Mouse (Mus musculus): Measurements from ENCODE around the gene Shc1.
A peak's percentile ranks its signal among the peaks of the same experiment; 100 is the strongest.

The Shc1 gene

DNA sequence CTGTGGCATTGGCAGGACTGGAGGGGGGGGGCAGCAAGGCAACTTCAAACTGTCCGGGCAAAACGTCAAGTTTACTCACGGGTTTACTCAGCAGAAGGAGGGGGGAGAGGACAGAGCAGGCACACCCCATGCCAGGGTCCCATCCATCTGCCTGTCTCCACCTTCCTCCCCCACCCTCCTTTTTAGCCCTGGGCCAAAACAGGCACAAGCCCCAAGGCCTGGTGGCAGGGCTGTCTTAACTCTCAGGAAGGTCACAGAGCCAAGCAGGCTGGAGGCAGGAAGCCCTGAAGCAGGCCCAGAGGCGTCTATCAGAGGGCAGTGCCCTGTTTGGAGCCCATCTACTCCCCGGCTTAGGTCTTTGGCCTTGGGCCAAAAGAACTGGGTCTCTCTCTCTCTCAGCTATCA lies 28.1 kb upstream of the Shc1 start:
- ATAC-seq (ENCODE audit: low TSS enrichment), result no peak

DNA sequence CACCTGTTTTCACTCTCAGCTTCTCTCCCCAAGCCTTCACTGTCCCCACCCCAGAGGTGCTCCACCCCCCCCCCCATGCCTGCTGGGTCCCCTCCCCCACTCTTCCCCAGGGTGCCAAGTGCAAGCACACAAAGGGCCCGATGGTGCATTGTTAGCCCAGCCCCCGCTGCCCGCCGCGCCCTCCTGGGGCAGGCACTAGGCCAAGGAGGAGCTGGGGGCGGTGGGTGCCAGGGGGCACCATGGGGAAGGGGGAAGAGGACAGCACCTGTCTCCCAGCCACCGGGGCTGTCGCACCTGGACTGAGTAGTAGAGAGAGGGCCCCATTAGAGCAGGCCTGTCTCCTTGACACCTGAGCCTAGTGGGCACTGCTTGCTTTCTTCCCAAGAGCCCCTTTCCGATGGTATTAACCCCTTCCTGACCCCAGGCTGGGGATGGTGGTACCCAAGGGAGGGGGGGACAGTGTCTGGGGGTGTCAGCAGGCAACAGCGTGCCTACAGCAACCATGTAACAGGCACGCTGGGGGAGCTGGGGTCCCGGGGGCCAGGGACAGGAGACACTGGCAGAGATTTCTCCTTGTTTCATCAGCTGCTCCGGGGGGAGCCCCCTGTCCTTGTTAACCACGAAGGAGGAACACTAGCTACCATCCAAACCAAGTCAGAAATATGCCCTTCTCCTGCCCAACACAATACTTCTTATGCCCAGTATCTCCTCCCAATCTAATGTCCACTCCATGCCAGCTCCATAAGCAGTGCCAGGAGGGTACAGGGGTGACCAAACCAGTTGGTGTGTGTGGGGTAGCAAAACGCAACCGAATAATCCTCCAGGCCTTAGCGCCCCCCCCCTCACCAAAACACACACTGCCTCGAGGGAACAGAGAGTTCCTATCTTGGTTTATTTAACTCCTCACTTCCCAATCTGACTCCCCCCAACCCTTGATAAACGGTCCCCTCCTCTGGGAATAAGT lies 27.3 kb upstream of the Shc1 start:
- ATAC-seq (ENCODE audit: low TSS enrichment), result no peak

DNA sequence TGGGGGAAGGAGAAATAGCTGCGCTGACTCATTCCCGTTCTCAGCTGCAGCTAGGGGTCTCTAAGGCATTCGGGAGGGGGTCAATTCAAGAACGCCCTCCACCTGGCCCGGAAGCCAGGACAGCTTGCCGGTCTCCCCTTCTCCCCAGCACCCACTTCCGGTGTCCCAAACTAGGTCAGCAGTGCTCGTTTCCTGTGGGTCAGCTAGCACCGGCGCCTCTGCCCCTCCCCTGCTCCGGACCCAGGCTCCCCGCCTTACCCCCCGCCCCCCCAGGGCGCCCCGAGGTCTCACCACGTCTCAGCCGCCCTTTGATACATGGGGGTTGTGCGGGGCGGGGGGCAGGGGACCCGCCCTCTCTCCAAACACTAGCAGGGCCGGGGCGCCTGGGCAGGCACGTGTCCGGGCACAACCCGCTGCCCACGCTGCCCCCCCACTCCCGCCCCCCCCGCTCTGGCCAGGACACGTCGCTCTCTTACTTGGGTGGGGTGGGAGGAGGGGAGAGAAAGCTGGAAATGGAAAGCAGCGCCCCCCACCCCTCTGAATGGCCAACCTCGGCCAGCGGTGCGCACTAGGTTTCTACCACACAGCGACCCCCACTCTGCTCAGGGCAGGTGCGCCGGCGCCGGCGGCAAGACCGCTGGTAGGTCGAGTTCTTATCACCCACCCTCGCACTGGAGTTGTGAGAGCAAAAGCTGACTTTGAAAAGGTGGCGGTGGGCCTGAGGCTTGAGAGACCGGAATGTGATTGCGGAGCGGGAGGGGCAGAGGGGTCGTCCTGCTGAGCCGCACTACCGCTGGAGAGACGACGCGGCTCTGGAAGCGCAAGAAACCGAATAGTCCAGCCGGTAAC lies 26.4 kb upstream of the Shc1 start:
- no peak for ATAC-seq (ENCODE audit: low TSS enrichment)

DNA sequence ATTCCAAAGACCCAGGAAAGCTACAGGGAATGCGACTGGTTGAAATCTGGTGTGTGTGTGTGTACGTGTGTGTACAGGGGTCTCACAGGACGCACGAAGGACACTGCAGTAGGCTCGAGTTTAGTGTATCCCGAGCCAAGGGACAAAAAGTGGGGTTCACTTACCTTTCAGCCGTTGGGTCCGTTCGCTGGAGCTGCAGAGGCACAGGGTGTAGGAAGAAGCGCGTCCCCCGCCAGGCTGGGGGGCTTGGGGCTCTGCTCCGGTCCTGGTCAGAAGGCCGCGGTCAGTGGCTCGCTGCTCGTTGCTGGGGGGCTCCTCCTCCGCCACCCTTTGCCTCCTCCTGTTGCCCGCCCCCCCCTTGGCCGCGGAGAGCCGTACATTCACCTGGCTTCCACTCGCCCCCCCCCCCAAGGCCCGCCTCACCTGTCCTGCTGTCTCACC lies 25.4 kb upstream of the Shc1 start:
- no peak for ATAC-seq (ENCODE audit: low TSS enrichment)

DNA sequence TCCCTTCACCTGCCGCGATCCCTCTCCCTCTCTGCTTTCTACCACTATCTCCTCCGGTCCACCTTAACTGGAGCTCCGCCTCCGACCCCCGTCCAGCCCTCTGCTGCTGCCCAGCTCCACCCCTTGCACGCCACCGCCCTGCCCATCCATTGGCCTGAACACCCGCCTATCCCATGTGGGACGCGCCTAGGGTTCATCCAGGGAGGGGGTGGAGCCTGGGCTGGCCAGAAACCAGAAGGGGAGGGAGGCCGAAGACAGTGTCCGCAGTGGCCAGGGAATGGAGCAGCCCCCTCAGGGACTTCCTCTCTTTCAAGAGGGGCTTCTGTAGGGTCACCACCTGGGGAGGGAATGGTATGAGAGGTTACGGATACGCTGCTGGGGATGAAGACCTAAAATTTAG lies 24.6 kb upstream of the Shc1 start:
- ATAC-seq (ENCODE audit: low TSS enrichment), result peak; percentile 83

DNA sequence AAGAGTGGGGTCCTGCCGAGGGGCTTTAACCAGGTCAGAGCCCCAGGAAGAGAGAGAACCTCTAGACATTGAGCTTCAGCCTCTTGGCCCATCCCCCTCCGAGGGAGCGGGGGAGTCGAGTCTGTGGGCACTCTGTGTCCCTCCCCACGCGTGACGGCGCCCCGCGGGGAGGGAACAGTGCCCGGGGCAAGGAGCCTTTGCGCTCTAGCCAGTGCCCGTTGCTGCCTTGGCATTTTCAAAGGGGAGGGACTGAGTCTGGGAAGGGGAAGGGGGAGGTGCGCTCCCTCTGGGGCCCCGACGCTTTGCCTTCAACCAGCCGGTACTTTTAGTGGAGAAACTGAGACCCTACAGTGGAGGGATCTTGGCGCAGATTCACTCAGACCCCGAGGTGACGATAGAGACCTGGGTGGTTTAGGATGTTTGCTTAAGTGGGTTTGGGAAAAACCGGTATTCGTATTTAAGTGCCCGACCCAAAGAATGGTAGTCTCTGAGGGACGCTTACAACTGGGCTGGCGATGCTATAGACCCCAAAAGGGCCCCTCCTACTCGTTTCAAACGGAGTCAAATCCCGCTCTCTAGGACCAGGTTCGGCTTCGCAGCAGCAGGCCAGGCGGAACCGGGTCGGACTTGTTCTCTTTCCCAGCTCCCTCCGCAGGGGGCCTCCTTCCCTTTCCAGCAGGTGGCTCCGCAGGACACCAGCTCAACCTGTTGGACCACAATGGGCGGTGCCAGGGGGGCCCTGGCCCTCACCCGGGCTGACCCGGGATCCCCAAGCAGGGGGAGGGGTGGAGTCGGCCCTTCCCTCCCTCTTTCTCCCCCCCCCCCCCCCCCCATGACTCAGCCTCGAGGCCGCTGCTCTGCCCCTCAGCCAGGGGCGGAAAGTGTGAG lies 24.0 kb upstream of the Shc1 start, which contains the start of gene Zbtb7b:
TSS of gene Zbtb7b (minus strand) at position 771 of the 888 bp plus-strand sequence.
- peak; percentile 17 for ATAC-seq (ENCODE audit: low TSS enrichment)

DNA sequence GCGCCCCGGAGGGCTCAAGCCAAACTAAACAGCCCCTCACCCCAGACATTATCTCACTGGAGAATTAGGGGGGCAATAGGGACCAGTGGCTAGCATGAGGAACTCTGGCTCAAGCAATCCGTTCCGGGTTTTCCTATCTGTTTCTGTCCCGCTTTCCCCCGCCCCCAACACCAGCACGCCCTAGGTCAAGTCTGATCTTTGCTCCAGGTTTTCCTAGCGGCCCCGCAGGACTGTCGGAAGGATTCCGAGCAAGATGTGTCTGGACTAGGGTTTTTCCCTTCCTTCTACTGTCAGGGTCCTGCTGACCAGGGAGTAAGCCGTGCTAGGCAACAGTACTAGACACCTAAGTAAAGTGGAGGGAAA lies 23.4 kb upstream of the Shc1 start:
- 0 out of 2 replicates have a peak, but pooled peaks have one; percentile 3 for ATAC-seq (ENCODE audit: low TSS enrichment)

DNA sequence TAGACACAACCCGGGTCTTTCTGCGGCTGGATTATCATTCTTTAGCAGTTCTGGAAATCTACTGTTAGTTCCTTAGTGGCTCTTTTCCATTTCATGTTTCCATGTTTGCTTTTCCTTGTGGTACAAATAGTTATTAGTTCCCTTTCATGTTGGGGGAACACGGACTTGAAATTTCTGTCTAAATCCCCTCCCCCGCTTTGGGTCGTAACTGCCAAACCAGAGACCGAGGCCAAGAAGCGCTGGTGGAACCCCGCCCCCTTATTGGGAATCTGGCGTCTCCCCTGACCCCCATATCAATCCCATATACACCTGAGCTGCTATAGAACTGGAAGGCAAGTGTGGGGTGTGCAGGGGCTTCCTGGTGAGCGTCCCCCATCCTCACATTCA lies 22.8 kb upstream of the Shc1 start:
- ATAC-seq (ENCODE audit: low TSS enrichment), result no peak

DNA sequence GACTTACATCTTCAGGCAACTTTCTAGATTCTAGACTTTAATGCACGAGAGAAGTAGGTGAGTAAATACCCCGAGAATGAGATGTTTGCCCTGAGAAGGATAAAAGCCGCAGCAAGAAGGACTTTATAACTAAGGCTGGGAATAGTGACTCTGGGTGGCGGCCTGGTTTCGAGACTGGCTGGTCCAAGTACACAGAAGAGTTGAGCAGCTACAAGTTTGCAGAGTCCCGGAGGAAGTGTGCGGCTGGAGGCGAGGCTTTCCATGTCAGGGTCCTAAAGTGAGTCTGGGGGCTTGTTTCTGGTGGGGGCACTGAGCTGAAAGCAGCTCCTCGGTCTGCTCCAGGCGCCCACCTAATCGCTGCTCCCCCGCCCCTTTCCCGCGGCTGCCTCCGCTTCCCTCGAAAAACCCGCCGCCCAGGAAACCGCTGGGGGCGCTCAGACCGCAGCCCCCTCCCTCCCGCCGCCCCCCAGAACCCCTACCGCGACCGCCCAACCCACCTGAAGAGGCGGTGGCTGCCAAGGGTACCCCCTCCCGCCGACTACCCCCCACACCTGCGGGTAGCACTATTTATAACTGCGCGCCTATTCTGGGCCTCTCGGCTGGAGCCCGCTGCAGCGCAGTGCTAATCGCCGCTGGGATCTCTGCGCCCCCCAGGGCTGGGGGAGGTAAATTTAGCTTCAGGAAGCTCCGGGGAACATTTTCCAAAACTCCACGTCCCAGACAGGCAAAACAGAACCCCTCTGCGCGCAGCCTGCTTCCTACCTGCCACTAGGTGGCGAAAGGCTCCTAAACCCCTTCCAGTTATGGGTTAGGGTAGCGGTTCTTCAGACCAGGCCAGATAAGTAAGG lies 22.2 kb upstream of the Shc1 start:
- no peak for ATAC-seq (ENCODE audit: low TSS enrichment)

DNA sequence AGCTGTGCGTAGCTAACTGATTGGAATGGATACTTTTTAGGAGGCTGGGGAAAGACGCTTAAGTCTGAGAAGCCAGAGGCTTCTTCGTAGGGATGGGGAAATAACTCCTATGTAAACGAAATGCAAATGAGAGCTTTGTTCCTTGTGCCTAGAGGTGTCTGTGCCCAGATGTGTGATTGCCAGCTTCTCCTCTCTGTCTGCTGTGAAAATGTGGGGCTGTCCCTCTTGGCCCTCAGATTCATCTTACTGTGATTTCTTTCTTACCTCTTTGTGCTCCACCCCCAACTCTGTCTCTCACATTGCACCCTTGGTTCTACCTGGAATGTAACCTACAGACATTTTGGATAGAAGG lies 21.6 kb upstream of the Shc1 start:
- ATAC-seq (ENCODE audit: low TSS enrichment), result no peak

DNA sequence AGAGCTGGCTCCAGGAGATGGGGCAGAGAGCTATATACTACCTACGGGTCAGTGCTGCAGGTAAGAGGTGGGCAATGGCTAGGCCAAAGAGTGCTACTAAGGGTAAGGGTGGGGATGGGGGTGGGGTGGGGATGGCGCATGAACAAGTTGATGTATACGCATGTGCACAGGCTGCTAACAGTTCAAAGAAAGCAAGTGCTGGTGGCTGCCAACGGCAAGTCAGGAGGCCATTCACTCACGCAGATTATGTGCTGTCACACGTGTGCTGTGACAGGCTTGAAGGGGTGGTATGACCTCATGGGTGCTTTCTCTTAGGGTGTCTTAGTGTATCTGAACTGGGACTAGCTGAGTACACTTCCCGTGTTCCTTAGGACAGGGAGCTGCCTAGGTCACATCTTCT lies 16.9 kb upstream of the Shc1 start:
- no peak for ATAC-seq (ENCODE audit: low TSS enrichment)

DNA sequence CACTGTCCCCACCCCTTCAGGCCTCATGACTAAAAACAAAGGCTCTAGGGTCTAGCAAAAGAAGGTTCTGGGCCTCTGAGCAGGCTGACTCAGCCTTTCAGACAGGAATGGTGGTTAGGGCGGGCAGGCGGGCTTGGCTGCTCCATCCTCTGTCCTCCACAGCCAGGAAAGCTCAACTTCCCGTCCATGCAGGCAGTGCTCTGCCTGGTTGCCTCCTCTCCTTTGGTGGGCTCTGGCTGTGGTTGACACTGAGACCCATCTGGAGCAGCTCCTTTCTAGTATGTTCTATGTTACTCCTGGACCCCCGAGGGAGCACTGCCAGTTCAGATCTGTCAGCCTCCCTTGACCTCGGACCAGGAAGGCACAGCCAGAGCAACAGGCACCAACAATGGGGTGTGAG lies 15.6 kb upstream of the Shc1 start, which contains the start of gene Lenep:
TSS of gene Lenep (minus strand) at position 101 of the 400 bp plus-strand sequence.
- no peak for ATAC-seq (ENCODE audit: low TSS enrichment)

DNA sequence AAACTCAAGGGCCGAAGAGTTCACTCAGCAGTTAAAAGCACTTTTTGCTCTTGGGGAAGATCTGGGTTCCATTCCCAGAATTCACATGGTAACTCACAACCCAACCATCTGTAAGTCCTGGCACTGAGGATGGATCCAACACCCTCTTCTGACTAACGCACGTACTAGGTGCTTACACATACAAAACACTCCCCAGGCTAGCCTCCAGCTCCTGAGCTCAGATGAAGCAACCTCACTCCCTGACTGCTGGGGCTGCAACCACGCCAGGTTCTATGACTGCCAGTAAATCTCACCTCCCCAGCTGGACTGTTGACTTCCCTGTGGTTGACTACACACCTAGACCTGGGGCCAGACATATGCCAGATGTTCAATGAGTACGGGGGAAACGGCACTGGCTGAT lies 11.4 kb upstream of the Shc1 start:
- no peak for ATAC-seq (ENCODE audit: low TSS enrichment)

DNA sequence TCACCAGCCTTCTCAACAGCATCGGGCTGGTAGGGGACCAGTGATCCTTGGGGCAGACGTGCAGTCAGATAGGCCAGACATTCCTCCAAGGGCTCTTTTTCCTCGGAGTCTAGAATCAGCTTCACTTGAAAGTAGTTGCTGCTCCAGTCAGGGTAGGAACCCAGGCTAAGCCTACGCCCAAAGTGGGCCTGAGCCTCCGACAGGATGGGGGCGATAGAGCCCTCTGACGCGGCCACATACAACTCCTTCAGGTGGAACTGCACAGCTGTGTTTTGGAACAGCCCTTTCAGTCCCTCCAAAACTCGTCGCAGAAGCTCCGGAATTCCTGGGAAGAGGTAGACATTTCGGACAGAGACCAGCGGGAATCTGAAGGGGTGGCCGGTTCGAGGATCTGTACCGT lies 9.8 kb upstream of the Shc1 start:
- ATAC-seq (ENCODE audit: low TSS enrichment), result no peak

DNA sequence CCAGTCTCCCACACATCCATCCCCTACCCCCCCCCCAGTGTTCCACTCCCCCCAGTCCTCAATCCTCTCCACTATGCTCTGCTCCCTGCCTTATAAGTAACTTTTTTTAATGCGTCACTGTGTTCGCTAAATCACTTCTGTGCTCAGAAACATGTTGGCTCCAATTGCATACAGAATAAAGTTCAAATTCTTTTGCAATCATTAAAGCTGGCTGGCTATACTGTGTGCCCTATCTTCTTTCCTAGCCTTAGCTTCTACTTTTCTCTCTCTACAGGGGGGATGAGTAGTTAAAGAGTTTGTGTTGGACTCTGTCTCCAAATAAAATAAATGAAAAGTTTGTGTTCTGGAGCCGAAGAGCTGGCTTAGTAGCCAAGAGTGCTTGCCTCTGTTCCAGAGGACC lies 8.5 kb upstream of the Shc1 start:
- no peak for ATAC-seq (ENCODE audit: low TSS enrichment)

DNA sequence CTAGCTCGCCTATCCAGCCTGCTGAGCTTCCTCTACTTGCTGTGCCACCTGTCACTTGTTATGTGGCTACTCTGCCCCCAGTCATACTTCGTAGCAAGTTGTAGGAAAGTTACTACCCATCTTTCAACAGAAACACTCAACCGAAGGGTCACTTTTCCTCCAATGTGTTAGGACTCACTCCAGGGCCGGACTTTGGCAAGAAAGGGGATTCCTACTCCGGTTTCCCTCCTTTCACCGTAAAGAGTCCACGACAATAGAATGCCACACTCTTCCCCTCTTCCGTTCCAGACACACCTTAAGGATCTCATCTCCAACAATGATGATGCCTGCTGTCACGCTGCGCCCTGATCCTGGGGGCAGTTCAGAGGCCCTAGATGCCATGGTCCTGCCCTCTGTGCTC lies 7.4 kb upstream of the Shc1 start:
- ATAC-seq (ENCODE audit: low TSS enrichment), result 0 out of 2 replicates have a peak, but pooled peaks have one; percentile 0

DNA sequence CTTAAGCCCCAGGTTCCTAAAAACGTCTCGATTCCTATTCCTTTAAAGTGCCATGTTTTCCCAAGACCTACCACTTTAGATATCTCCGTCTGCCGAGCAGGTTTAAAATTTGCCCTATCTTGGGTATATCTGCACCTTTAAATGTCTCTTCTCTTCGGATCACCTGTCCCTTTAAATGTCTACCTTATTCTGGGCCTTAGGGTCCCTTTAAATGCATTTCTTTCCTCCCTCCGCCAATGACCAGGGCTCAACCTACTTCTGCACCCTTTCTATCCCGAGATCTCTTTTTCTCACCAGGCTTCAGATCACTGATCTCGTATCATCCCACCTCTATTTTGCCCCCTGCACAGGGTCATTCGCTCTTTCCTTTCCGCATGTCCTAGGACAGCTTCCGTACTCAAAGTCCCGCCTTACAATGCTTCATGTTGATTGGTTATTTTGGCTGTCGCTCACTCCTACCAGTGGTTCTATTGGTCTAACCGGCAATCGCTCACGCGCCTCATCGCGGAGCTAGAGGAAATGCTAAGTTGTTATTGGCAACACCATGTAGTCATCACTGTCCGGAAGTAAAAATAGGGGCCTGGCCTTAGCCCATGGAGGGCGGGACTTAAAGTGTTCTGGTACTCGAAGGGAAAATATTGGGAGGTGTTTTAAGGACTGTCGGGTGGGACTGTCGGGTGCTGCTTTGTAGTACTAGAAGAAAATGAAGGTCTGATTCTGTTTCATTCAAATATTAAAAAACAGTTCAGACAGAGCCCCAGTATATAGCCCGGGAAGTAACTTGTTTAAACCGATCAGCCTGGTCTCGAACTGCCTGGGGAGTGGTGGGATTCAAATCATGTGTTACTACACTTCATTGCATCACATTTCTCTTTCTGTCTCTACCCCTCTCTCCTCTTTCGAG lies 6.5 kb upstream of the Shc1 start, which contains the start of gene Flad1:
TSS of gene Flad1 (minus strand) at position 381 of the 904 bp plus-strand sequence.
- peak; percentile 97 for ATAC-seq (ENCODE audit: low TSS enrichment)

DNA sequence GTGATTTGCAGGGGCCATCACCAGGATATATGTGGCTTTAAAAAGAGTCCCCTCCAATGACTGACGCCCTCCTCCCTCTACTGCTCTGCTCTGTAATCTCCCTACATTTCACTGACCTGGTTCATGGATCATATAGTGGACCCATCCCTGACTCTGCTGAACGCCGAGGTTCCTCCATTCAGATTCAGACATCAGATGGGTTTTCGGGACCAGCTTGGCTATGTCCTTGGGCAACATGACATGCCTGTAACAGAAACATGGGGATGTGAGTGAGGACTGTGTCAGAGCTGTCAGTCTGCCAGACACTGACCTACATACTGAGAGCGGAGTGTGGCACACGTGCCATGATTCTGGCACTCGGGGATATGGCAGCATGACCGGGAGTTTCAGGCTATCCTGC lies 2.1 kb upstream of the Shc1 start:
- ATAC-seq (ENCODE audit: low TSS enrichment), result no peak

DNA sequence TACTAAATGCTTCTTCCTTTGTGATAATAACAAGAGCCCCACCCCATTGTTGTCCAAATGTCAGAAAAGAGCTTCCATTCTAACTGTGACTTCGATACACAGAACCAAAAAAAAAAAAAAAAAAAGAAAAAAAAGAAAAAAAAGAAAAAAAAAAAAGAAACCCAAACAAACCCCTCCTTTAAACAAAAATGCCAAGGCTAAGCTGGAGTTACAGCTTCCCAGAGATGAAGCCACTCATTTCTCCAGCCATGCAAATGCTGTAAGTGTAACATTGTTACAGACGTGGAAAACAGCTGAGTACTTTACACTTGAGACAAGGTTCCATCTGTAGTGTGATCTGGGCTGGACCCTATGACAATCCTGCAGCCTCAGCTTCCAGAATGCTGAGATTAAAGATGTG lies 1.1 kb upstream of the Shc1 start:
- ATAC-seq (ENCODE audit: low TSS enrichment), result no peak

DNA sequence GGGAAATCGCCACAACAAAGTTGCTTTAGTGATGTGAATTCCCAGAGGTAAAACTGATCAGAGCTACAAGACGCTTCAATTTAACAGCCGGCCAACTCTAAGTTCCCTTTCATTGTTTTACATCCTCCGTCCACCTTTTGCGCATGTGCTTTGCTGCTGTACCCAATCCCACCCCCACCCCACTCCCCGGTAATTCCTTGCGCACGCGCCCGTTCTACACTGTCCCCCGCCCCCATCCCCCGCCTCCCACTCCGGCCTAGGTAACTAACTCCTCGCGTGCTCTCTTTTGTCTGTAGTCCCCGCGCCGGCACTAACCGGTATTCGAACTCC lies 438 bp upstream of the Shc1 start:
- no peak for ATAC-seq (ENCODE audit: low TSS enrichment)

Data from frontal cortex, adult (tissue).